Mouse (Mus musculus) myocyte (in vitro differentiated cells): Measurements from ENCODE around the gene Apln.

Source experiments
- E2F4 ChIP-seq: IDR thresholded peaks from one replicate; pipeline ENCODE4 v1.6.1; 2011; ENCODE audit warnings: mild to moderate bottlenecking, control low read depth, moderate library complexity; ENCODE audit not compliant: insufficient read depth
- MAX ChIP-seq: IDR thresholded peaks from one replicate; pipeline ENCODE4 v1.6.1; 2011; ENCODE audit warnings: low read depth, mild to moderate bottlenecking, control low read depth
- POLR2A ChIP-seq: IDR thresholded peaks from one replicate; pipeline ENCODE4 v1.6.1; 2011; ENCODE audit warnings: low read depth, mild to moderate bottlenecking, control low read depth, moderate library complexity; ENCODE audit not compliant: insufficient read length
- REST ChIP-seq: IDR thresholded peaks from one replicate; pipeline ENCODE4 v1.6.1; 2011; ENCODE audit warnings: mild to moderate bottlenecking, control low read depth, moderate library complexity; ENCODE audit not compliant: insufficient read depth, insufficient read length
- USF1 ChIP-seq: IDR thresholded peaks from one replicate; pipeline ENCODE4 v1.6.1; 2011; ENCODE audit warnings: low read depth, mild to moderate bottlenecking, control low read depth, moderate library complexity

- TF ChIP-seq USF1 (no peak), POLR2A (no peak), E2F4 (no peak), MAX (no peak), REST (no peak)
Measured at GRCm38 (mm10) chrX:48074691-48075090, 40.0 kb upstream of the Apln start.
